Mouse (Mus musculus) spleen, adult 2 months (tissue): ENCODE results near the gene Fam217a.
"Not testable (repeated sequence)": the region's sequence is repeated elsewhere in the genome, so short reads cannot be mapped to it uniquely, and the experiment has no call there.

Experiments
- CTCF ChIP-seq: fragments of 200-500 bp; IDR thresholded peaks from 2 replicates; pipeline ENCODE4 v1.5.1; 2011; ENCODE audit warnings: mild to moderate bottlenecking, inconsistent platforms; ENCODE audit not compliant: insufficient read depth, insufficient read length, insufficient replicate concordance; ENCODE audit errors: extremely low read depth
- POLR2A ChIP-seq: fragments of 200-500 bp; IDR thresholded peaks from 2 replicates; pipeline ENCODE4 v1.6.1; 2011; ENCODE audit warnings: low read depth, low read length, inconsistent platforms

GRCm38 (mm10) chr13:34874736-34875135 is 49.4 kb downstream of the Fam217a start:
- TF ChIP-seq CTCF, POLR2A: not testable (repeated sequence)
